Mouse (Mus musculus): ENCODE measurements around the gene 1520401A03Rik. TPM values are rescaled to one million over a fixed set of nuclear protein-coding genes. Genes with fewer than 3 reads are reported as not detected.

The 1520401A03Rik gene
- polyA plus RNA-seq, 1 experiment: 0.27 TPM

DNA sequence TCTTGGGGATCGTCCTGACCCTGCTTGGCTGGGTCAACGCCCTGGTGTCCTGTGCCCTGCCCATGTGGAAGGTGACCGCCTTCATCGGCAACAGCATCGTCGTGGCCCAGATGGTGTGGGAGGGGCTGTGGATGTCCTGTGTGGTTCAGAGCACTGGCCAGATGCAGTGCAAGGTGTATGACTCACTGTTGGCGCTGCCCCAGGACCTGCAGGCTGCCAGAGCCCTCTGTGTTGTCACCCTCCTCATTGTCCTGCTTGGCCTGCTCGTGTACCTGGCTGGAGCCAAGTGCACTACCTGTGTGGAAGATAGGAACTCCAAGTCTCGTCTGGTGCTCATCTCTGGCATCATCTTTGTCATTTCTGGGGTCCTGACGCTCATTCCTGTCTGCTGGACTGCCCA, 41.5 kb downstream of the 1520401A03Rik start:
- H3K4me3 ChIP-seq (ENCODE audit: control insufficient read depth, insufficient read depth, low read length): no peak overlapping the region
- no peak for DNase-seq
- 80% methylated on average over 10 of the region's 10 CpGs for WGBS

DNA sequence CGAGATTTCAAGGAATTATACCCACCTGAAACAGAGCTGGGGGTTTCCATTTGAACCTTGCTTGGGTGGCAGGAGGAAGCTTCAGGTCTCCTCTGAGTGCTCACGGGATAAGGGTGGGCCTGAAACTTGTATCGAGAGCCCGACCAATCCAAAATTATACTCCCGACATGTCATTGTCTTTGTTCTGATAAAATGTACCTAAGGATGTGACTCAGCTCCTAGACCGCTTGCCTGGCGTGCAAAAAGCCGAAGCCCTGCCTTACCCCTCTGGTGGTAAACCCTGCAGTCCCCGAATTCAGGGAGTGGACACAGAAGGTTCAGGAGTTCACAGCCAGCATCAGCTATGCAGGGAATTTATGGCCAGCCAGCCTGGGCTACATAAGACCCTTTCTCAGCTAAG, 42.2 kb downstream of the 1520401A03Rik start:
- Histone ChIP-seq H3K27ac (ENCODE audit: control insufficient read depth, insufficient read depth, low read length) (no peak overlapping the region), H3K36me3 (ENCODE audit: control insufficient read depth, insufficient read depth, low read length) (no peaks in the 10 kb centered on the region), H3K4me1 (replicated peaks; ENCODE audit: control insufficient read depth, insufficient read depth, low read length) (peaks cover 19% of the 10 kb centered on the region), H3K4me3 (ENCODE audit: control insufficient read depth, insufficient read depth, low read length) (no peak overlapping the region), H3K27me3 (ENCODE audit: control insufficient read depth, insufficient read depth, low read length) (peaks cover 9% of the 10 kb centered on the region; the same call in 1 of the 2 replicates)
- DNase-seq: no peak
- WGBS: 88% methylated on average over 9 of the region's 9 CpGs
- TF ChIP-seq CTCF (IDR thresholded peaks at IDR 0.05; ENCODE audit: borderline replicate concordance, control insufficient read depth, extremely low read depth, insufficient read depth, low read length, poor library complexity) (no peak), POLR2A (IDR thresholded peaks at IDR 0.05; ENCODE audit: control insufficient read depth, extremely low read depth, insufficient read depth, low read length, poor library complexity) (no peak)

More for the DNA sequence above, 41.5 kb downstream of the 1520401A03Rik start:
- TF ChIP-seq CTCF (IDR thresholded peaks at IDR 0.05; ENCODE audit: borderline replicate concordance, control insufficient read depth, extremely low read depth, insufficient read depth, low read length, poor library complexity) (no peak), POLR2A (IDR thresholded peaks at IDR 0.05; ENCODE audit: control insufficient read depth, extremely low read depth, insufficient read depth, low read length, poor library complexity) (no peak)
- Histone ChIP-seq H3K4me1 (replicated peaks; ENCODE audit: control insufficient read depth, insufficient read depth, low read length) (peaks cover 13% of the 10 kb centered on the region), H3K27me3 (ENCODE audit: control insufficient read depth, insufficient read depth, low read length) (peaks cover 9% of the 10 kb centered on the region; the same call in 1 of the 2 replicates), H3K27ac (ENCODE audit: control insufficient read depth, insufficient read depth, low read length) (no peak overlapping the region), H3K36me3 (ENCODE audit: control insufficient read depth, insufficient read depth, low read length) (no peaks in the 10 kb centered on the region)

DNA sequence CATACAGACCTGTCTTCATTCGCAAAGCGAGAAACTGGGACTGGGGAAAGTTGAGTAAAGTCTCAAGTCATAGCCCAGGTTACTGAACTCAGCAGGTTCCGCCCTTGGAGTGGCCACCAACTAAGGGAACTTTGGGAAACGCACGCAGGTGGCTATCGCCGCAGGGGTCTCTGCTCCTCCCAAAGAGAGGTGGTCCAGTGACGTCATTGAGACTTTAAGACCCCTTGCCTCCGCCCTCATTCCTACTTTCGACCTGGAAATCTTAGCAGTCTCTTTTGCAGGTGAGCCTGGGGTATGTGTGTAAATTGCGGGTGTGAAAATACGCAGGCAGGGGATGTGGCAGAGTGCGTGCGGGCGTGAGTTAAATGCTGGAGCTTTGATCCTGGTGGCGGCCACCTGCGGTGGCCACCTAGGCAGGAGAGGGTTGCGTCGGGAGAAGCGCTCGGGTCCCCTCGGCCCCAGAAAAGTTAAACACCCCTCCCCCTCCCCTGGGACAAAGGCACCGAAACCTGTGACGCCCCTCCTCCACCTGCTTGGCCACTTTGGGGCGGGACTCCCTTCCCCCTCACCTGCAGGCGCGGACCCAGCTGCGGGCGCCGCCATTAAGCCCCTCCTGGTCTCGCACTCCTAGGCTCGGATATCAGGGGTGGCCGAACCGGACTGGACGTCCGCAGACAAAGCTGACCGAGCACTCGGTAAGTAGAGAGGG, 43.3 kb downstream of the 1520401A03Rik start, which contains the start of gene Cldn6:
TSS of gene Cldn6 (plus strand) at position 123 of the 709 bp plus-strand sequence.
- Histone ChIP-seq H3K36me3 (ENCODE audit: control insufficient read depth, insufficient read depth, low read length) (no peaks in the 10 kb centered on the region), H3K27ac (ENCODE audit: control insufficient read depth, insufficient read depth, low read length) (no peak within 1 kb of the TSS), H3K27me3 (ENCODE audit: control insufficient read depth, insufficient read depth, low read length) (peaks cover 9% of the 10 kb centered on the region; the same call in 1 of the 2 replicates), H3K4me1 (replicated peaks; ENCODE audit: control insufficient read depth, insufficient read depth, low read length) (peaks cover 19% of the 10 kb centered on the region), H3K4me3 (ENCODE audit: control insufficient read depth, insufficient read depth, low read length) (no peak within 1 kb of the TSS)
- TF ChIP-seq POLR2A (IDR thresholded peaks at IDR 0.05; ENCODE audit: control insufficient read depth, extremely low read depth, insufficient read depth, low read length, poor library complexity) (no peak), CTCF (IDR thresholded peaks at IDR 0.05; ENCODE audit: borderline replicate concordance, control insufficient read depth, extremely low read depth, insufficient read depth, low read length, poor library complexity) (no peak)
- no peak for DNase-seq
- WGBS: 21% methylated on average over 38 of the region's 38 CpGs

DNA sequence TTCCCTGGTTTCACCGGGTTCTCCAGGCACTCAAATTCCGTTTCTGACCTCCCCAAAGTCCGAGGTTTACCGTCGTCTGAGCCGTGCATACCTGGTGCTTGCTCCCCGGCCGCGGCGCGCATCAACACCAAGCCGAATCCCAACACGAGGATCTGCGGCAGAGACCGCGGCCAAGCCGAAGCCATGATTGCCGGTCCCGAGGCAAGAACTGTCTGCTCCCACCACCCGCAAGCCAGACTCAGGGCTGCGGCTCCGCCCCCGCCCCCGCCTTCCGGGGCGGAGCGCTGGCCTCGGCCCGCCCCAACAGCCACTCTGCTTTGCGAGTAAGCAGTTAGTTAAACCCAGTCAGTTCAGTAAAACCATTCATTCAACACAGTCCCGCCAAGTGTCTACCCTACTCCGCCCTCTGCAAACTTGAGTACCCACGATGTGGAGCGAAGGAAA, 45.3 kb downstream of the 1520401A03Rik start, which contains the start of gene Tnfrsf12a:
TSS of gene Tnfrsf12a (minus strand) at position 233 of the 444 bp plus-strand sequence.
- H3K36me3 ChIP-seq (ENCODE audit: control insufficient read depth, insufficient read depth, low read length): no peaks in the 10 kb centered on the region
- TF ChIP-seq CTCF (IDR thresholded peaks at IDR 0.05; ENCODE audit: borderline replicate concordance, control insufficient read depth, extremely low read depth, insufficient read depth, low read length, poor library complexity): 0 out of 2 replicates have a peak, but pooled peaks have one; percentile 31
- TF ChIP-seq POLR2A (IDR thresholded peaks at IDR 0.05; ENCODE audit: control insufficient read depth, extremely low read depth, insufficient read depth, low read length, poor library complexity): peak; percentile 79
- no peak within 1 kb of the TSS for H3K27ac ChIP-seq (ENCODE audit: control insufficient read depth, insufficient read depth, low read length)
- H3K4me1 ChIP-seq (replicated peaks; ENCODE audit: control insufficient read depth, insufficient read depth, low read length): peaks cover 24% of the 10 kb centered on the region
- WGBS: under 1% methylated on average over 34 of the region's 34 CpGs
- peaks cover 9% of the 10 kb centered on the region; the same call in 1 of the 2 replicates for H3K27me3 ChIP-seq (ENCODE audit: control insufficient read depth, insufficient read depth, low read length)
- H3K4me3 ChIP-seq (ENCODE audit: control insufficient read depth, insufficient read depth, low read length): peak within 1 kb of the TSS; percentile 74
- peak; percentile 88 for DNase-seq

DNA sequence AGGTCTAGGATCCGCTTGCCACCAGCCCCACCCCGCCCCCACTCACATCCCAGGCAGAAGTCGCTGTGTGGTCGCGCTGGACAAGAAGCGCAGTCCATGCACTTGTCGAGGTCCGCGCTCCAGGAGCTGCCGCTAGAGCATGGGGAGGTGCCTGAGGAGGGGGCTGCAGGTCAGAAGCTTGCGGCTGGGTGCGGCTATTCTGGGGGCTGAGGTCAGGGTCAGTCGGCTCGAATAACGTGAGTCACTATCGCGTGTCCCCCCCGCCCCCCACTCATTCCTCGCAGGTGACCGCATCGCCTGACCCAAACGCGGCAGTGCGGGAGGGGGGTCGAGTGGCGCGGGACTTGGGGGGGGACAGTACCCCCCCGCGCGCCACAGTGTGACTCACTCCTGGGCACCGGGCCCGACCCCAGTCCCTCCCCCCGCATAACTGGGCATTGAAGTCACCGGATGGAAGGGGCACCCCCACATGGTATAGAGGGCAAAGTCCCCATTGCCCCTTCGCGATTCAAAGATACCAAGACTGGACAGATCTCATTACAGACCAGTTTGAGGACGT, 46.0 kb downstream of the 1520401A03Rik start:
- peak overlapping the region; percentile 74 for H3K4me3 ChIP-seq (ENCODE audit: control insufficient read depth, insufficient read depth, low read length)
- under 1% methylated on average over 37 of the region's 37 CpGs for WGBS
- no peak overlapping the region for H3K27ac ChIP-seq (ENCODE audit: control insufficient read depth, insufficient read depth, low read length)
- H3K36me3 ChIP-seq (ENCODE audit: control insufficient read depth, insufficient read depth, low read length): no peaks in the 10 kb centered on the region
- peak; percentile 35 for DNase-seq
- peaks cover 9% of the 10 kb centered on the region; the same call in 1 of the 2 replicates for H3K27me3 ChIP-seq (ENCODE audit: control insufficient read depth, insufficient read depth, low read length)
- TF ChIP-seq CTCF (IDR thresholded peaks at IDR 0.05; ENCODE audit: borderline replicate concordance, control insufficient read depth, extremely low read depth, insufficient read depth, low read length, poor library complexity) (no peak), POLR2A (IDR thresholded peaks at IDR 0.05; ENCODE audit: control insufficient read depth, extremely low read depth, insufficient read depth, low read length, poor library complexity) (no peak)
- peaks cover 24% of the 10 kb centered on the region for H3K4me1 ChIP-seq (replicated peaks; ENCODE audit: control insufficient read depth, insufficient read depth, low read length)

DNA sequence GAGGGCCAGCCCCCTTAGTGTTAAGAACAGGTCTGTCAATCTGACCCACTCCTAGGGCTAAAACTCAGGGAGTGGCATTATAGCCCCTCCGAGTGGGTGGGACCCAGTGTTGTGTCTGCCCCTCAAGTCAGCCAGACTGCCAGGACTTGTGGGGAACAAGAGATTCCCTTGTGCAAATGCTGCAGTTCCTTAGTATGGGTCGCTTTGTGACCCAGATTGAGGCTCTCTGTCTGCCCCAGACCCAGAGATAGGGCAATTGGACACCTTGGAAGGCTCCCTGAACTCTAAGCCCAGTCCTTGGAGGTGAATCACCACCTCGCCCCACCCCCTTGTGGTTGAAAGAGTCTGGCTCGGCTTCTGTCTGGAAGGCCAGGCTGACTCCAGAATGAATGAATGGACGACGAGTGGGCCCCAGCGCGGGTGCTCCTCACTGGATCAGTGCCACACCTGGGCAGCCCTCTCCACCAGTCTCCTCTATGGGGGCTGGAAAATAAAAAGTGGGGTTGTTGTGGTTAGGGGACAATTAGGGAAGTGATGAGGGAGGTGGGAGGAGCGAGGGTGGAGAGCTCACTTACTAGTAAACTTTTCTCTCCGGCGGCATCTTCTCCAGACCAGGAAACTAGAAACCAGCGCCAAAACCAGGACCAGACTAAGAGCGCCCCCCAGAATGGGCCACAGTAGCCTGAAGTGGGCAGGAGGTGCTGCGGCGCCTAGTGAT, 46.9 kb downstream of the 1520401A03Rik start:
- H3K4me1 ChIP-seq (replicated peaks; ENCODE audit: control insufficient read depth, insufficient read depth, low read length): peaks cover 24% of the 10 kb centered on the region
- no peaks in the 10 kb centered on the region for H3K36me3 ChIP-seq (ENCODE audit: control insufficient read depth, insufficient read depth, low read length)
- peak; percentile 22 for DNase-seq
- no peak overlapping the region for H3K27ac ChIP-seq (ENCODE audit: control insufficient read depth, insufficient read depth, low read length)
- TF ChIP-seq POLR2A (IDR thresholded peaks at IDR 0.05; ENCODE audit: control insufficient read depth, extremely low read depth, insufficient read depth, low read length, poor library complexity) (no peak), CTCF (IDR thresholded peaks at IDR 0.05; ENCODE audit: borderline replicate concordance, control insufficient read depth, extremely low read depth, insufficient read depth, low read length, poor library complexity) (no peak)
- H3K27me3 ChIP-seq (ENCODE audit: control insufficient read depth, insufficient read depth, low read length): peaks cover 9% of the 10 kb centered on the region; the same call in 1 of the 2 replicates
- 20% methylated on average over 15 of the region's 15 CpGs for WGBS
- H3K4me3 ChIP-seq (ENCODE audit: control insufficient read depth, insufficient read depth, low read length): no peak overlapping the region
